Mouse (Mus musculus) forebrain, embryonic 13.5 days (tissue): ENCODE data around the gene Lztfl1. TPM values are rescaled to one million over a fixed set of nuclear protein-coding genes. Genes with fewer than 3 reads are reported as not detected.

Experiments used
- ATAC-seq: fragments of 200-750 bp; cut with Nextera tagmentation; 2 replicates; pipeline ENCODE4 v1.8.0; 2017
- H3K27ac ChIP-seq: fragments of 300-500 bp; sonication (generic); 2 replicates; pipeline ENCODE4 v1.5.1; 2015; ENCODE audit warnings: inconsistent platforms, mild to moderate bottlenecking, moderate library complexity
- H3K27me3 ChIP-seq: fragments of 300-500 bp; sonication (generic); 2 replicates; pipeline ENCODE4 v1.6.1; 2015; ENCODE audit warnings: mild to moderate bottlenecking, inconsistent platforms
- H3K36me3 ChIP-seq: fragments of 300-500 bp; sonication (generic); 2 replicates; pipeline ENCODE4 v1.6.1; 2015; ENCODE audit warnings: mild to moderate bottlenecking, inconsistent platforms; ENCODE audit not compliant: poor library complexity, severe bottlenecking
- H3K4me1 ChIP-seq: fragments of 300-500 bp; sonication (generic); 2 replicates; pipeline ENCODE4 v1.6.1; 2015; ENCODE audit warnings: inconsistent platforms
- H3K4me2 ChIP-seq: fragments of 300-500 bp; sonication (generic); 2 replicates; pipeline ENCODE4 v1.6.1; 2015; ENCODE audit warnings: inconsistent platforms, mild to moderate bottlenecking, moderate library complexity
- H3K4me3 ChIP-seq: fragments of 300-500 bp; sonication (generic); 2 replicates; pipeline ENCODE4 v1.5.1; 2015; ENCODE audit warnings: mild to moderate bottlenecking, inconsistent platforms
- H3K9ac ChIP-seq: fragments of 300-500 bp; sonication (generic); 2 replicates; pipeline ENCODE4 v1.6.1; 2015; ENCODE audit warnings: mild to moderate bottlenecking, inconsistent platforms
- H3K9me3 ChIP-seq: fragments of 300-500 bp; sonication (generic); replicated peaks from 2 replicates; pipeline ENCODE4 v1.6.1; 2016; ENCODE audit warnings: inconsistent platforms
- WGBS: fragments of 180-500 bp; shearing (Covaris S2); methylation state at CpG from one replicate; pipeline ENCODE4 v1.1.7; 2015; 5-methylcytosine and 5-hydroxymethylcytosine counted together
- polyA plus RNA-seq: library from polyadenylated mRNA; unstranded; fragments of >200 nt; fragmentation: Nextera tagmentation; extraction: Ambion mirVana; gene quantifications from 2 replicates; pipeline ENCODE4 v1.2.1, GENCODE M21; 2015

Lztfl1 gene
- polyA plus RNA-seq, 1 experiment from 2014 or later = 50.8 TPM

DNA sequence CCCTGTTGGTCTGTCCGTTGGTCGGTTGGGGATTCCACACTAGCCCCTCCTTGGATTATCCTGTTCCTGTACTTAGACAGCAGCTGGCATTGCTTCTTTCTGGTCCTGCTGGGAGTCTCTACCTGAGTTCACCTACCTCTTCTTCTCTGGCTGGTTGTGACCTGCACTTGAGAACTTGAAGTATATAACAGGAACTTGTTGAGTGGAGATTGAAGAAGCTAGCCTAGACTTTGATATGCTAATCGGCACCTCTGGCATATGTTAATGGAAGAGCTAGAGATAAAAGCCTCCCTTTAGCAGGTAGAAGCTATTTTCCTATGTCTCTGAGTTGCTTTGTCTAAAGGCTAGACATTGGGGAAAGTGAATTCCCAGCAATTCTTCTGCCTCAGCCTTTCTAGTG, 13.8 kb upstream of the Lztfl1 start:
- no peaks in the 10 kb centered on the region for H3K4me1 ChIP-seq
- no peaks in the 10 kb centered on the region for H3K27me3 ChIP-seq
- no peak overlapping the region for H3K27ac ChIP-seq
- H3K36me3 ChIP-seq = no peaks in the 10 kb centered on the region
- H3K4me2 ChIP-seq = no peak overlapping the region
- H3K4me3 ChIP-seq = no peak overlapping the region
- H3K9me3 ChIP-seq = no peaks in the 10 kb centered on the region
- no peak for ATAC-seq
- WGBS = 76% methylated on average over 3 of the region's 3 CpGs
- no peak overlapping the region for H3K9ac ChIP-seq

DNA sequence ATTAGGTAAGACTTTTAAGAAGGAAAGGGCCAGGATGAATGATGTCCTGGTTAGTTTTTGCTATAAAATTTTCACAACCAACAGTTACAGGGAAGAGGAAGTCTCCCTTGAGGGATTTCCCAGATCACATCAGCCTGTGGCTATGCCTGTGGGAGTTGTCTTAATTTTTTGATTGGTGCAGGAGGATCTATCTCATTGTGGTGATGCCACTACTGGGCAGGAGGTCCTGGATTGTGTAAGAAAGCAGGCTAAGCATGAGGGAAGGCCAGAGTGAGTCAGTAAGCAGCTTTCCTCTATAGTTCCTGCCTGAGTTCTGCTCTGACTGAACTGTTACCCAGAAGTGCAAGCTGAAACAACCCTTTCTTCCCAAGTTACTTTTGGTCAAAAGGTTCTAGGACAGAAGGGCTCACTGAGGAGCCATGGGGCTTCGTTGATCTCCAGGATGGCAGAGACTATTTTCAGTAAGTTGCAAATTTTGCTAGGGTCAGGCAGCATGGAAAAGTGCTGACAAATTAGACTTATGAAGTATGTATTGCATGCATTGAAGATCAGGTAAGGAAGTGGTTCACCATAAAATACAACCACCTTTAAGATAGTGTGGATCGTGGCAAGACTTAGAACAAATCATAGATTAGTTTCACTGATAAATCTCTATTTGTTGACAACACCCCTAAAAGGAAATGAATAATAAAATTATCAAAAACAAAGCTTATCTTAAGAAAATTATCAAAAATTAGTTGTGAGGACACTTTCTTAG, 5.4 kb upstream of the Lztfl1 start:
- WGBS = 75% methylated on average over 2 of the region's 2 CpGs
- ATAC-seq = no peak
- Histone ChIP-seq H3K9me3 (no peaks in the 10 kb centered on the region), H3K4me2 (no peak overlapping the region), H3K27me3 (no peaks in the 10 kb centered on the region), H3K9ac (no peak overlapping the region), H3K36me3 (no peaks in the 10 kb centered on the region), H3K27ac (no peak overlapping the region), H3K4me3 (no peak overlapping the region), H3K4me1 (no peaks in the 10 kb centered on the region)

DNA sequence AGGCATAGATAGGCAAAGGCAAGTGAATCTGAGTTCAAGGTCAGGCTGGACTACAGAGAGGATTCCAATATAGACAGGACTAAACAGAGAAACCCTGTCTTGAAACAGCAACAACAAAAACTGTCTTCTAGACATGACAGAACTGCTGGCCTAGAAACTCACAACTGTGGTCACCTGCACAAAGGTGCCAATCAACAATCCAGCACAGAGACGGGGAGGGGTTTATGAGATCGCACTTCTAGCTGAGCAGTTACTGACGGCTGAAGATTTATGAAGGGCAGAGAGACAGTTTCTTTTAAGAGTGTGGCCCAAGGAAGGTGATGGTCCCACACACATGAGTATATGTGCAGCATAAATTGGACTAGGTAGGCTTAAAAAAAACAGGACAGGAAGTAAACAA, 1.2 kb downstream of the Lztfl1 start:
- H3K4me2 ChIP-seq = peak overlapping the region; percentile 75

DNA sequence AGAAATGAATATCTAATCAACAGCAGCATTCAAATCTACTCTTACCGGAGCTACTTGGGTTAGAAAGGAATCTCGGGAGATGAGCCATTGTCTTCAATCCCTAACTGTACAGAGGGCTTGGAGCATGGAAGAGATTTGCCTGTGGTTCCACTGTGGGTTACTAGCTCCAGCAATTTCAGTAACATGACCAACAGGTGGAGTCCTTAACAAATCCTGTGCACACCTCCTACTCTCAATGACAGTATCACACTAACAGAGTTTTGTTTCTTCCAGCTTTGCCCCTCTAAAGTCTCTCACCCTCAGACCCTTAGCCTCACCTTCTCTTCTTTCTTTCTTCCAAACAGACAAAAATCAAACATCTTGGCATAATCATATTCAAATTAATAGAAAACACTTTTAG, 4.4 kb downstream of the Lztfl1 start:
- H3K4me3 ChIP-seq = no peak overlapping the region
- peaks cover 20% of the 10 kb centered on the region for H3K36me3 ChIP-seq
- no peak overlapping the region for H3K27ac ChIP-seq
- no peak for ATAC-seq
- peaks cover 9% of the 10 kb centered on the region for H3K4me1 ChIP-seq
- 84% methylated on average over 2 of the region's 2 CpGs for WGBS
- H3K9me3 ChIP-seq = no peaks in the 10 kb centered on the region
- H3K9ac ChIP-seq = no peak overlapping the region
- H3K4me2 ChIP-seq = no peak overlapping the region
- H3K27me3 ChIP-seq = no peaks in the 10 kb centered on the region

More for the DNA sequence above, 1.2 kb downstream of the Lztfl1 start:
- peak overlapping the region; percentile 87; the same call in 1 of the 2 replicates for H3K4me3 ChIP-seq
- peak overlapping the region; percentile 17; the same call in 1 of the 2 replicates for H3K9ac ChIP-seq
- WGBS = 78% methylated on average over 3 of the region's 3 CpGs
- no peaks in the 10 kb centered on the region for H3K9me3 ChIP-seq
- ATAC-seq = no peak
- H3K27ac ChIP-seq = no peak overlapping the region
- H3K36me3 ChIP-seq = peaks cover 4% of the 10 kb centered on the region
- H3K4me1 ChIP-seq = peaks cover 9% of the 10 kb centered on the region
- H3K27me3 ChIP-seq = no peaks in the 10 kb centered on the region

DNA sequence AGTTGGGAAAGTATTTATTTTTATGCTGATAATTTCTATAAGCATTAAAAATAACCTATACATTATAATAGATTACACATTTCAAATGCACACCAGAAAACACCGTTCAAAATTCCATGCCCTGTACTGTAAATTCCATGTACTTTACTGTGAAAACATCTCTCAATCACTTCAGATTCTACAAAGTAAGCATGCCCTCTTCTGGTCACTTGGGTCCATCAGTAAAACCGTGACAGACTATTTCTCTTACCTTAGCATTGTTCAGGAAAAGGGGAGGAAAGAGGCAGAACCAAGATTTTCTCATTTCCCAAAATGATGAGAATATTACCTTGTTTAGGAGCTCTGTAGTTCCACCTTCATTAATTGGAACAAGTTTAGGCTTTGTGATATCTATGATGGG, 8.3 kb downstream of the Lztfl1 start:
- no peaks in the 10 kb centered on the region for H3K4me1 ChIP-seq
- peaks cover 36% of the 10 kb centered on the region for H3K36me3 ChIP-seq
- H3K27me3 ChIP-seq = no peaks in the 10 kb centered on the region
- no peak overlapping the region for H3K27ac ChIP-seq
- H3K4me3 ChIP-seq = no peak overlapping the region
- no peak for ATAC-seq
- no peak overlapping the region for H3K9ac ChIP-seq
- H3K9me3 ChIP-seq = no peaks in the 10 kb centered on the region
- WGBS = 53% methylated on average over 2 of the region's 2 CpGs
- no peak overlapping the region for H3K4me2 ChIP-seq

DNA sequence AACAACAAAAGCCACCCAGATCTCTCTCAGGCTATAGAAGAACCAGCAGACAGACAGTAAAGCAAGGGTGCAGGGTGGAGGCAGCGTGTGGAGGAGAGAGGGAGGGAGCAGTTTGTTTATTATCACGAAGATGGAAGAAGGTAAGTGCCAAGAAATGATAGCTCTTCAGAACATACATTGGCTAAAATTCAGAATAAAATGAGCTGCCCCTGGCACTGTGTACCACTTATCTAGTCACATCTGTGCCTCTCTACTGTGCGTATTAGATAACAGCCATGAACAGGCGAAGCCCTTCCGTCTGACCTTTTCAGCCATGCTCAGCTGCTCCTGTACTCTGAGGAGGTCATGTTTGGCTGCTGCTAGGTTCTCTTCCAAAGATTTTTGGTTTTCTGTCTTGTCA, 15.7 kb downstream of the Lztfl1 start:
- ATAC-seq = no peak
- H3K4me2 ChIP-seq = no peak overlapping the region
- no peak overlapping the region for H3K4me3 ChIP-seq
- no peaks in the 10 kb centered on the region for H3K4me1 ChIP-seq
- whole genome bisulfite sequencing = 87% methylated on average over 5 of the region's 5 CpGs
- H3K27me3 ChIP-seq = no peaks in the 10 kb centered on the region
- H3K36me3 ChIP-seq = peaks cover 40% of the 10 kb centered on the region
- H3K27ac ChIP-seq = no peak overlapping the region
- H3K9me3 ChIP-seq = no peaks in the 10 kb centered on the region
- H3K9ac ChIP-seq = no peak overlapping the region

DNA sequence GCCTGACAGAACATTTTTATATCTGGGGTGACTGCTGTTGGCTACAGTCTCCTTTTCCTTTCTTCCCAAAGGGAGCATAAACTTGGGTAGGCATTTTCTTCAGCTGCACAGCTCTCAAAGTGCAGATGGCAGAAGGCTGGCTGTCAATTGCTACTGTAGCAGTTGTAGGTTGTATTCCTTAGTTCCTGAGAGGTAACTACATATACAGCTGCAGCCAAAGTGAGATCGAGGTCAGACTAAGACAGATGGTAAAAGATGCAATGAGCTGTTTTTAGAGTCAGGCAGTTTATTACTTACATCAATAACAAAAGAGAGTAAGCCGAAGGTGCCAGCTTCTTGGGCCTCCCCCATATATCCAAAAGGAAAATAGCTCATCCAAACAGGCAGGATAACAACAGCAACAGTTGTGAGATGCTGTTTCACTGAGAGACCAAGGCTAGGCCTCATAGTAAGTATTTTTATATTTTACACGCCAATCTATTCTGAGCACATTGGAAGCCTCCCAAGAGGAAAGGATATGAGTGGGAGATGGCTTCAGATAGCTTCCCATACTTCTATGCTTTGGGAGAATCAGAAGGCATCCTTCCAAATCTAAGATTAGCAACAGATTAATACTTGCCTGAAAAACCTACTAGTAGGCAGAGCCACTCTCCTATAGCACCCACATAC, 21.7 kb downstream of the Lztfl1 start:
- no peaks in the 10 kb centered on the region for H3K27me3 ChIP-seq
- no peak for ATAC-seq

DNA sequence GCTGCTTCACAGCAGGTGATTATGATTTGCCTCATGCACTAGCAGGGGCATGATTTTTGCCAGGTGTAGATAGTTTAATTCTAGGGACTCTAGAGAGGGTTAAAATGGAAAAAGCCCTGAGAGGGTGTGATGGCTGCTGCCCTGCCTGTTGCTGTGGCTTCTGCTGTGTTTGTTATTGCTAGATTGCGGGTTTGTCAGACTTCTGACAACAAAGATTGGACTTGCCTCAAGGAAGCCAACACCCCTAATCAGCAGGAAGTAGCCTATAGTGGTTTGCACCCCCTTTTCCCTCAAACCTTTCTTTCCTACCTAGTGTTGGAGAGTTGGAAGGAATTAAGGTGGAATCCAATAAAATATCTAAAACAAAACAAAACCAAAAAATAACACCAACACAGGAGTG, 29.3 kb downstream of the Lztfl1 start:
- Histone ChIP-seq H3K36me3 (peaks cover 12% of the 10 kb centered on the region), H3K9me3 (no peaks in the 10 kb centered on the region), H3K27ac (no peak overlapping the region), H3K9ac (no peak overlapping the region), H3K27me3 (no peaks in the 10 kb centered on the region), H3K4me1 (no peaks in the 10 kb centered on the region), H3K4me3 (no peak overlapping the region), H3K4me2 (no peak overlapping the region)
- 85% methylated on average over 1 of the region's 1 CpGs for WGBS
- ATAC-seq = no peak

More for the DNA sequence above, 21.7 kb downstream of the Lztfl1 start:
- H3K9ac ChIP-seq = no peak overlapping the region
- H3K4me1 ChIP-seq = no peaks in the 10 kb centered on the region
- H3K4me3 ChIP-seq = no peak overlapping the region
- H3K36me3 ChIP-seq = peaks cover 23% of the 10 kb centered on the region
- WGBS = 91% methylated on average over 3 of the region's 3 CpGs
- no peaks in the 10 kb centered on the region for H3K9me3 ChIP-seq
- no peak overlapping the region for H3K4me2 ChIP-seq
- no peak overlapping the region for H3K27ac ChIP-seq

DNA sequence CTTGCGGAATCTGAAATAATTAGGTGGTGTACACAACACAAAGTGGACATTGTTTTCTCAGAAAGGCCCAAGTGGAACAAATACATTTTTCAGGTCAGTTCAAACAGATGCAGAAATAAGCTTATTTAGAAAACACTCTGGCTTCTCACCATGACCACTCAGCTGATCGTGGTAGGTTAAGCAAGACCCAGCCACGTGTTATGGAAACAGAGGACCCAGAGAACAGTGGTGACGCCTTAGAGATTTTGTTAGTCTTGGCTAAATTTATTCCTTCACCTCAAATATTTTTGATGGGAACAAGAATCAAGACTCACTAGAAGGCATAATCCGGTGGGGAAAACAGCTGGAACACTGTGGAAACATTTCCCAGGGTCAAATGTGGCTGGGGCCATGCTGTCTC, 31.3 kb downstream of the Lztfl1 start:
- no peak overlapping the region for H3K9ac ChIP-seq
- H3K9me3 ChIP-seq = no peaks in the 10 kb centered on the region
- no peak overlapping the region for H3K27ac ChIP-seq
- H3K36me3 ChIP-seq = no peaks in the 10 kb centered on the region
- no peaks in the 10 kb centered on the region for H3K4me1 ChIP-seq
- H3K27me3 ChIP-seq = 0 out of 2 replicates have a peak, but pooled peaks cover 4% of the 10 kb centered on the region
- no peak for ATAC-seq
- H3K4me3 ChIP-seq = no peak overlapping the region
- WGBS = 66% methylated on average over 5 of the region's 5 CpGs
- no peak overlapping the region for H3K4me2 ChIP-seq

DNA sequence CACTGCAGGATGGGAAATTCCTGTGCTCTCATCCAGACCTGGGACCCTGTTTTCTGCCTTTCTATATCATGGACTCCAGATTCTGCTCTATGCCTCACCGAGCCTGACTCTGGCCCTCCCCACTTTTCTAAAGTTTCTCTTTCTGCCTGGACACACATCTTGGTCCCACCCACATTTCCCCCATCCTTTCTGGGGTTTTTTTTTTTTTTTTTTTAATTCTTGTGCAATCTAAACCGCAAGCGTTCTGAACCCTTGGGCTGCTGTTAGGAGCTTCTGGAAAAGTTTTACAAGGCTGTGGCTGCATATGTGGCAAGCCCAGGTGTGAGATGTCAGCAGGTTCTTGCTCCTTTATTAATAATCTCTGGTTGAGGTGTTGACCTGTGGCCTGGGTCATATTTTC, 33.8 kb downstream of the Lztfl1 start:
- H3K9ac ChIP-seq = no peak overlapping the region
- no peaks in the 10 kb centered on the region for H3K36me3 ChIP-seq
- H3K9me3 ChIP-seq = no peaks in the 10 kb centered on the region
- H3K4me2 ChIP-seq = no peak overlapping the region
- ATAC-seq = no peak
- 57% methylated on average over 3 of the region's 3 CpGs for WGBS
- peaks cover 2% of the 10 kb centered on the region for H3K4me1 ChIP-seq
- H3K4me3 ChIP-seq = no peak overlapping the region
- H3K27me3 ChIP-seq = peaks cover 24% of the 10 kb centered on the region
- H3K27ac ChIP-seq = no peak overlapping the region

DNA sequence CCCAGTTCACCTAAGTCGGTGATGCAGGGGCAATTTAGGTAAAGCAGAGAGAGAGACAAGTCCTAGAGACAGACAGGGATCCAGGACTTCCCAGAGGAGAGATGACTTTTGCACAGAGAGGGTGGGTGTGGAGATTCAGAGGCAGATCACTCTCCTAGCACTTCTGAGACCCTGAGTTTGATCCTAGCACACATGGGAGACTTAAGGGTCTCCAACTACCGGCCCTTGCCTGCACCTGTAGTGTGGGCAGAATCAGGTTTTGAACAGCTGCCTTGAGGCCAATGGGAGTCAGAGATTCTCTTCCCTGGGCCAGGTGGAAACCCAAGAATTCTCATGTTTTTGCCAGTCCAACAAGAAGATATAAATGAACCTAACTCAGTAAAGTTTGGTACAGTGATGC, 38.3 kb downstream of the Lztfl1 start:
- ATAC-seq = no peak
- Histone ChIP-seq H3K4me2 (peak overlapping the region; percentile 75), H3K27ac (no peak overlapping the region), H3K9me3 (no peaks in the 10 kb centered on the region), H3K9ac (no peak overlapping the region), H3K36me3 (no peaks in the 10 kb centered on the region), H3K27me3 (peaks cover 58% of the 10 kb centered on the region), H3K4me3 (peak overlapping the region; percentile 45), H3K4me1 (peaks cover 10% of the 10 kb centered on the region)
- WGBS = 32% methylated on average over 2 of the region's 2 CpGs

DNA sequence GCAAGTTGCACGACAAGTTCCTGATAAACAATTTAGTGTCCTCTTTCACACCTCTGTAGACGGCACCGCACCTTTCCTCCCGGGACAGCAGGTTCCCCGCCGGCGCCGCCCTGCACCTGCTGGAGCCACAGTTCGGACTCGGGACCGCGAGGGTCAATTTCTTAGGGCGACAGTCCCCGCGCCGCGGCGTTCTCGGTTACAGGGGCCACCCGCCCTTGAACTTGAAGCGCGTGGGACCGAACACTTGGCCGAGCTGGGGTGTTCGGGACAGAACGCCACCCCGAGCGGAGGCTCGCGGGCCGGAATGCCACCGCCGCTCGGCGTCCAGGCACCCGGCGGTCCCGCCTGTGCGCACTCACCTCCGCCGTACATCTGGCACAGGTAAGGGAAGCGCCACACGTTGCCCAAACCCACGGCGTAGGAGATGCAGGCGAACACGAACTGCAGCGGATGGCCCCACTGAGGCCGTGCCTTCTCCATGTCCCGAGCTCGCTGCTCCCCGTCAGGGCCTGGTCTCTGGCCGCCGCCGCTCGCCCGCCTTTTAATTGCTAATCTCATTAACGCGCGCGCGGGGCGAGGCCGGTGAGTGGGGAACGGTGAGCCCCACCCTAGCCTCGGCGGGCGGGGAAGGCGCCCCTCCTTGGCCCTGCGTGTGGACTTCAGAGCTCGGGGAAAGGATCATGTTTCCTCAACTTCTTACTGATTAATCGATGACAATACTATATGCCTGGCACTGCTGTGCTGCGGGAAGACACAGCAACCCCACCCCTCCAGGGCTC, 39.0 kb downstream of the Lztfl1 start, which contains the start of the genes Ccr9 and Slc6a20a:
Gene Ccr9, plus strand, starts transcription at position 113 of the 779 bp plus-strand sequence.
Gene Slc6a20a, minus strand, starts transcription at position 559 of the 779 bp plus-strand sequence.
- ATAC-seq = peak; percentile 58; the same call in 1 of the 2 replicates
- peaks cover 10% of the 10 kb centered on the region for H3K4me1 ChIP-seq
- H3K4me3 ChIP-seq = peak within 1 kb of the TSS; percentile 45
- H3K9me3 ChIP-seq = no peaks in the 10 kb centered on the region
- H3K36me3 ChIP-seq = no peaks in the 10 kb centered on the region
- peak within 1 kb of the TSS; percentile 57 for H3K9ac ChIP-seq
- peak within 1 kb of the TSS; percentile 75 for H3K4me2 ChIP-seq
- under 1% methylated on average over 73 of the region's 73 CpGs for WGBS
- H3K27ac ChIP-seq = no peak within 1 kb of the TSS
- H3K27me3 ChIP-seq = peaks cover 58% of the 10 kb centered on the region
